Mouse (Mus musculus) Patski (cell line): Measurements from ENCODE around the gene Perm1. TPM values are rescaled to one million over a fixed set of nuclear protein-coding genes. Genes with fewer than 3 reads are reported as not detected.

ENCODE experiments used
- ATAC-seq: fragments of 100-300 bp; one replicate; pipeline ENCODE4 v1.8.0; 2021
- CTCF ChIA-PET: fragments of 350-600 bp; sonication (Branson Sonifier 250); formaldehyde crosslinking; loops from one replicate; lab custom pipeline; 2022; ENCODE audit warnings: inconsistent platforms; lab: Charles Lee
- POLR2A ChIA-PET: fragments of 350-600 bp; sonication (Branson Sonifier 250); formaldehyde crosslinking; loops from one replicate; lab custom pipeline; 2022; ENCODE audit warnings: antibody characterized with exemption, inconsistent platforms; lab: Charles Lee
- DNase-seq: peaks from one replicate; pipeline ENCODE4 v3.0.0-alpha.2; 2011; ENCODE audit warnings: low read depth, low spot score
- H3K27me3 ChIP-seq: fragments of 371-371 bp; one replicate; pipeline ENCODE4 v1.5.1; 2021
- CTCF ChIP-seq: fragments of 100-300 bp; IDR thresholded peaks from one replicate; pipeline ENCODE4 v1.5.1; 2021
- in situ Hi-C: fragments of 300-500 bp; cut with MboI; formaldehyde crosslinking; loops from 3 replicates; pipeline ENCODE4 v1.11.1; 2018; ENCODE audit warnings: low pct_unique_long_range_greater_than_20kb, mixed read lengths
- polyA plus RNA-seq: library from polyadenylated mRNA; unstranded; gene quantifications from one replicate; pipeline ENCODE4 v1.2.3, GENCODE M21; 2021

Perm1 gene
- polyA plus RNA-seq, 1 experiment from 2014 or later, result 0.33 TPM

GRCm38 (mm10) chr4:156252619-156253018 is 37.0 kb downstream of the Perm1 start:
- in situ Hi-C loops, result no loop called here
- no peak for ATAC-seq
- ChIA-PET CTCF (no interaction called here), POLR2A (no interaction called here)
- no peaks in the 10 kb centered on the region for H3K27me3 ChIP-seq
- TF ChIP-seq CTCF, result no peak
- no peak for DNase-seq

GRCm38 (mm10) chr4:156253043-156253442 is 37.4 kb downstream of the Perm1 start:
- TF ChIP-seq CTCF, result no peak
- CTCF ChIA-PET, result no interaction called here
- no peaks in the 10 kb centered on the region for H3K27me3 ChIP-seq
- POLR2A ChIA-PET, result no interaction called here
- DNase-seq, result no peak
- ATAC-seq, result no peak
- in situ Hi-C loops, result no loop called here

- POLR2A ChIA-PET, result no interaction called here
- H3K27me3 ChIP-seq, result no peaks in the 10 kb centered on the region
- CTCF ChIA-PET, result no interaction called here
- DNase-seq (no peak), ATAC-seq (no peak)
- in situ Hi-C loops, result no loop called here
- no peak for TF ChIP-seq CTCF
These were observed 38.9 kb downstream of the Perm1 start for GRCm38 (mm10) chr4:156254361-156255077.

- H3K27me3 ChIP-seq, result no peaks in the 10 kb centered on the region
- DNase-seq (no peak), ATAC-seq (no peak)
- no peak for TF ChIP-seq CTCF
- ChIA-PET CTCF (no interaction called here), POLR2A (no interaction called here)
- in situ Hi-C loops, result no loop called here
These were observed 39.6 kb downstream of the Perm1 start, which contains the start of gene Samd11 for GRCm38 (mm10) chr4:156255078-156255839. Gene Samd11 (minus strand): TSS chr4:156255657.

Other genes starting within 250 kb of the Perm1 start
- gene B3galt6, start 223.2 kb upstream of the Perm1 start, polyA plus RNA-seq, result 6.2 TPM
- 167 TPM for gene Sdf4, start 223.0 kb upstream of the Perm1 start, polyA plus RNA-seq
- 0.36 TPM for gene Tnfrsf4, start 202.0 kb upstream of the Perm1 start, polyA plus RNA-seq
- gene Tnfrsf18, start 189.7 kb upstream of the Perm1 start, polyA plus RNA-seq, result 1.0 TPM
- gene Ttll10, start 156.5 kb upstream of the Perm1 start, polyA plus RNA-seq, result 3.7 TPM
- 9.3 TPM for gene 9430015G10Rik, start 105.9 kb upstream of the Perm1 start, polyA plus RNA-seq
- gene Rnf223, start 85.4 kb upstream of the Perm1 start, polyA plus RNA-seq, result 0.15 TPM
- 166 TPM for gene Agrn, start 18.4 kb upstream of the Perm1 start, polyA plus RNA-seq
- 1.8 TPM for gene Isg15, start 15.1 kb upstream of the Perm1 start, polyA plus RNA-seq
- gene AW011738, start 12.6 kb upstream of the Perm1 start, polyA plus RNA-seq, result 0.60 TPM
- 14.5 TPM for gene Plekhn1, start 19.0 kb downstream of the Perm1 start, polyA plus RNA-seq
- 37.0 TPM for gene Noc2l, start 20.1 kb downstream of the Perm1 start, polyA plus RNA-seq
- 1.3 TPM for gene Samd11, start 39.8 kb downstream of the Perm1 start, polyA plus RNA-seq
- gene Vmn2r-ps159, start 115.2 kb downstream of the Perm1 start, polyA plus RNA-seq, result not detected